Mouse (Mus musculus) G1E (cell line): ENCODE data around the gene Medag. TPM values are rescaled to one million over a fixed set of nuclear protein-coding genes. Genes with fewer than 3 reads are reported as not detected.

ENCODE experiments used
- ATAC-seq: 2 replicates; pipeline ENCODE4 v1.8.0; 2016; ENCODE audit warnings: mild to moderate bottlenecking; ENCODE audit not compliant: insufficient number of reproducible peaks, poor library complexity, low FRiP score, severe bottlenecking; ENCODE audit errors: extremely low read depth
- DNase-seq: peaks from one replicate; pipeline ENCODE4 v3.0.0; 2012; ENCODE audit warnings: low spot score
- H3K27me3 ChIP-seq: 2 replicates; pipeline ENCODE4 v1.6.1; 2012; ENCODE audit warnings: mild to moderate bottlenecking, low read length, inconsistent platforms; ENCODE audit not compliant: insufficient read depth
- H3K36me3 ChIP-seq: replicated peaks from 2 replicates; pipeline ENCODE3; 2012; ENCODE audit warnings: mild to moderate bottlenecking, inconsistent platforms
- H3K4me1 ChIP-seq: 2 replicates; pipeline ENCODE4 v1.6.1; 2012; ENCODE audit warnings: low read depth, low read length, inconsistent platforms, mixed read lengths; ENCODE audit not compliant: insufficient read depth
- H3K4me3 ChIP-seq: 2 replicates; pipeline ENCODE4 v1.5.1; 2012; ENCODE audit warnings: low read depth, mild to moderate bottlenecking, inconsistent platforms, low read length, moderate library complexity, mixed read lengths
- H3K9me3 ChIP-seq: replicated peaks from 2 replicates; pipeline ENCODE4 v1.6.1; 2012; ENCODE audit warnings: inconsistent platforms
- CTCF ChIP-seq: IDR thresholded peaks from 2 replicates; pipeline ENCODE4 v1.5.1; 2012; ENCODE audit warnings: low read depth, low read length, inconsistent platforms, mixed read lengths
- GATA1 ChIP-seq: IDR thresholded peaks from 2 replicates; pipeline ENCODE4 v1.6.1; 2012; ENCODE audit warnings: borderline replicate concordance, low read length, inconsistent platforms, mixed read lengths
- GATA2 ChIP-seq: IDR thresholded peaks from 2 replicates; pipeline ENCODE4 v1.6.1; 2012; ENCODE audit warnings: low read depth, low read length, inconsistent platforms, borderline replicate concordance
- POLR2AphosphoS5 ChIP-seq: IDR thresholded peaks from 2 replicates; pipeline ENCODE4 v1.6.1; 2012; ENCODE audit warnings: low read depth, low read length, inconsistent platforms; ENCODE audit not compliant: insufficient replicate concordance
- TAL1 ChIP-seq: conservative IDR thresholded peaks from 2 replicates; pipeline ENCODE4 v1.6.1; 2012; ENCODE audit warnings: low read depth, low read length, inconsistent platforms, mixed read lengths
- polyA plus RNA-seq: library from polyadenylated mRNA; stranded (reverse); fragments of >175 nt; gene quantifications from 2 replicates; pipeline ENCODE4 v1.2.3, GENCODE M21; 2012
- total RNA-seq, 2 experiments: library from RNA; stranded (forward) in 1 of 2; stranded (reverse) in 1 of 2; fragments of 200-1000 nt in 1 of 2; fragments of >200 nt in 1 of 2; fragmentation: Nextera tagmentation in 1 of 2; gene quantifications; 2 replicates each; pipeline ENCODE4 v1.2.3; 2014 to 2017

Gene Medag
- total and polyA plus RNA-seq, 3 experiments: 0.11 TPM; not detected in 2

DNA sequence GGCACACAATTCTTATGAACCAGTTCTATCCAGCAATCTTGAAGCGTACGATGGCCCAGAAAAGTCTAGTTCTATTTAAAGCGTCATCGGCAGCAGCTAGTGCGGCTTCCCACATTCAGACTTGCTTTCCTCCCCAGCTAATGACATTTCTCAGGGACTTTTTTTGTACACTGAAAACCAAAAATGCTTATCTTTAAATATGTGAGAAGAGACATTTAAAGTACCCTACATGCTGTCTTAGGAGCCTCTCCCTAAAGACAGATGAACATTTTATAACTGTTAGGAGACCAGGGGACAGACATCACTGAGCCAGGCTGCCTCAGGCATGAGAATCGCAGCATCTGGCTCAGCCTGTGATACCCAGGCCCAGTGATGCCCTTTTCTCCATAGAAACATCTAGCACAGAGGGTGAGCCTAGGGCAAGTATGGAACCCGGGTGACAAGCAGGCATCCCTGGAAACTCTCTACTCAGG, 39.7 kb downstream of the Medag start:
- DNase-seq (no peak), ATAC-seq (no peak)
- TF ChIP-seq GATA1 (no peak), CTCF (no peak), TAL1 (no peak), GATA2 (no peak), POLR2AphosphoS5 (no peak)
- Histone ChIP-seq H3K36me3 (no peaks in the 10 kb centered on the region), H3K4me1 (no peaks in the 10 kb centered on the region), H3K9me3 (peaks cover 26% of the 10 kb centered on the region), H3K4me3 (no peak overlapping the region), H3K27me3 (no peaks in the 10 kb centered on the region)

DNA sequence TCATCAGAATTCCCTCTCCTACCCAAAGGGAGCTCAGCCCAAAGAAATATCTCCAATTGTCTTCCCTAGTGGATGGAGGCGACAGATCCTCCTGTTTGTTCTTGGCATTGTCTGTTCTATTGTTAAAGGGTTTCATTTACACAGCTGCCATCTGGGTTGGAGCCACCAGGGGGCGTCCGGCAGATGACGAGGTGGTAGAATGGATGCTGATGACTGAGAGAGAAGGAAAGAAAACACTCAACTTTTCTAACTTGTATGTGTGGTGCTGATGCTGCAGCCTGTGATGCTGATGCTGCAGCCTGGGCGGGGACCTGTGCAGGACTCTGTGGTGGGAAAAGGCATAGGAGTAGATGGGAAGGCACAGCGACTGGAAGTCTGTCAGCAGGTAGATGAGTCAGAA, 42.7 kb downstream of the Medag start:
- no peaks in the 10 kb centered on the region for H3K27me3 ChIP-seq
- TF ChIP-seq POLR2AphosphoS5 (no peak), CTCF (peak; percentile 30)
- H3K36me3 ChIP-seq: no peaks in the 10 kb centered on the region
- H3K4me1 ChIP-seq: no peaks in the 10 kb centered on the region
- H3K9me3 ChIP-seq: peaks cover 31% of the 10 kb centered on the region
- DNase-seq (no peak), ATAC-seq (peak; percentile 62; the same call in 1 of the 2 replicates)
- no peak overlapping the region for H3K4me3 ChIP-seq

DNA sequence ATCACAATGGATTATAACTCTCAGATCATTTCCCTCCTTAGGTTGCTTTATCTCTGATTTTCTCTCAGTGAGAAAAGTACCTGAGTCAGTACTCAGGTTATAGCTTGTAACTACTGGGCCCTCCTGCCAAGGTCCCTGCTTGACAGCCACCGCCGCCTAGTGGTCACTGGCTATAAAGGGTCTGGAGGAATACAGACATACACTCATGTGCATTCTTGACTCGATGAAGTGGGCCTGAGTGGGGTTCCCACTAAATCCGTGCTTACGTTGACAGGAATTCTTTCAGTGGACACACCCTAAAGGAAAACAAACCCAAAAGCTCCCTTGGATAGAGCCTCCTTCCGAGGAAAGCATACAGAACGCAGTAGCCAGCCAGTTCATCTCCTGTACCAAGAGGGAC, 45.0 kb downstream of the Medag start:
- H3K36me3 ChIP-seq: no peaks in the 10 kb centered on the region
- TF ChIP-seq TAL1 (no peak), CTCF (no peak), GATA1 (no peak), GATA2 (no peak), POLR2AphosphoS5 (no peak)
- H3K4me3 ChIP-seq: no peak overlapping the region
- ATAC-seq (no peak), DNase-seq (no peak)
- peaks cover 38% of the 10 kb centered on the region for H3K9me3 ChIP-seq
- H3K27me3 ChIP-seq: no peaks in the 10 kb centered on the region
- H3K4me1 ChIP-seq: no peaks in the 10 kb centered on the region

DNA sequence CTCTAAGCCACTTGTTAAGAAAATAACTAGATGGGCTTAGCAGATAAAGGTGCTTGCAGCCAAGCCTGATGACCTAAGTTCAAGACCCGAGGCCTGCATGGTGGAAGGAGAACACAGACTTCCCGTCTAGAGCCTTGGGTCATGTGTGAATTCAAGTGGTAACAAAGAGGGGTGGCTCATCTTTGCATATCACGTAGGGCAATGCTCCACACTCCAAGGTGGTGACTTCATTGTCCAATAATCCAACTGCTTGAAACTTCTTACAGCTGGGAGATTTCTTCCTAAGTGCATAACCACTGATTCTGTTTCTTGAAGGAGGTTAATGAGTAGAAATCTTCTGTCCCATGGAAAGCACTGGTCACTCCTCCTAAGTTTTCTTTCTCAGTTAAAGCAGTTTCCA, 50.5 kb downstream of the Medag start:
- no peak overlapping the region for H3K4me3 ChIP-seq
- DNase-seq (no peak), ATAC-seq (no peak)
- TF ChIP-seq GATA1 (no peak), CTCF (no peak), TAL1 (no peak)
- peaks cover 54% of the 10 kb centered on the region for H3K9me3 ChIP-seq
- no peaks in the 10 kb centered on the region for H3K4me1 ChIP-seq
- no peaks in the 10 kb centered on the region for H3K27me3 ChIP-seq
- no peaks in the 10 kb centered on the region for H3K36me3 ChIP-seq

DNA sequence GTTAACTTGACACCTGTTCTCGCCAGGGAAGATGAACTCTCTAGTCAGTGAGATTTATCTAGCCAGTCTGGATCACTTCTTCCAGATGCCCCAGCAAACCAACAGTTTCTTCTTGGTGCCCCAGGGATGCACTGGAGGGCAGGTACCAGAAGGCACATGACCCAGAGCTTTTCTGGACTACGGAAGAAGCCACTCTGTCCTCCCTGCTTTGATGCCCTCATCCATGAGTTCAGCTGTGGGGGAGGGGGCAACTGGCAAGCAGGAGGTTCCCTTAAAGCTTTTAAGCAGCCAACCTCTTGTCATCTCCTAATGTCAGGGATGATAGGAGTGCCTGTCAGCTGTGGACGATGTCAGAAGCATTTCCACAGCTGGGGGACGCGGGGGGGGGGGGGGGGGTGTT, 53.8 kb downstream of the Medag start:
- Histone ChIP-seq H3K4me1 (no peaks in the 10 kb centered on the region), H3K4me3 (no peak overlapping the region), H3K36me3 (no peaks in the 10 kb centered on the region), H3K9me3 (peaks cover 56% of the 10 kb centered on the region), H3K27me3 (no peaks in the 10 kb centered on the region)
- TF ChIP-seq POLR2AphosphoS5: no peak
- TF ChIP-seq CTCF: no peak
- no peak for TF ChIP-seq GATA1
- DNase-seq (no peak), ATAC-seq (no peak)

DNA sequence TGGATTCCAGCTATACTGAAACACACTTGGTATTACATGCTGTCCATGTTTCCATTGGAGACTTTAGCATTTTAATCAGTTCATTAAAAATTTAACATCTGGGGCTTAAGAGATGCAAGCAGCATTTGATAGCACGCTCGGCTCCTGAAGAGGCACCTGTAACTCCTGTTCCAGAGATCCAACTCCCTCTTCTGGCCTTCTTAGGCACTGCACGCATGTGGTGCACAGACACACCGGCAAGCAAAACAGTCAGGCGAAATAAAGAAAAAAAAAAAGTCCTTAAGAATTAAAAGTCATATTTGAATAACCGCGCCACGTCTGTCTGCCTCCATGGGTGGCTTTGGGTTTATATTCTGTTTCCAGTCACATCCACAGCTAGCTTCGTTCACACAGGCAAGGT, 62.6 kb downstream of the Medag start:
- Histone ChIP-seq H3K4me3 (no peak overlapping the region), H3K9me3 (peaks cover 32% of the 10 kb centered on the region), H3K36me3 (no peaks in the 10 kb centered on the region), H3K27me3 (no peaks in the 10 kb centered on the region), H3K4me1 (no peaks in the 10 kb centered on the region)
- TF ChIP-seq TAL1: no peak
- no peak for TF ChIP-seq GATA2
- no peak for TF ChIP-seq GATA1
- no peak for TF ChIP-seq POLR2AphosphoS5
- no peak for TF ChIP-seq CTCF
- ATAC-seq (no peak), DNase-seq (no peak)

DNA sequence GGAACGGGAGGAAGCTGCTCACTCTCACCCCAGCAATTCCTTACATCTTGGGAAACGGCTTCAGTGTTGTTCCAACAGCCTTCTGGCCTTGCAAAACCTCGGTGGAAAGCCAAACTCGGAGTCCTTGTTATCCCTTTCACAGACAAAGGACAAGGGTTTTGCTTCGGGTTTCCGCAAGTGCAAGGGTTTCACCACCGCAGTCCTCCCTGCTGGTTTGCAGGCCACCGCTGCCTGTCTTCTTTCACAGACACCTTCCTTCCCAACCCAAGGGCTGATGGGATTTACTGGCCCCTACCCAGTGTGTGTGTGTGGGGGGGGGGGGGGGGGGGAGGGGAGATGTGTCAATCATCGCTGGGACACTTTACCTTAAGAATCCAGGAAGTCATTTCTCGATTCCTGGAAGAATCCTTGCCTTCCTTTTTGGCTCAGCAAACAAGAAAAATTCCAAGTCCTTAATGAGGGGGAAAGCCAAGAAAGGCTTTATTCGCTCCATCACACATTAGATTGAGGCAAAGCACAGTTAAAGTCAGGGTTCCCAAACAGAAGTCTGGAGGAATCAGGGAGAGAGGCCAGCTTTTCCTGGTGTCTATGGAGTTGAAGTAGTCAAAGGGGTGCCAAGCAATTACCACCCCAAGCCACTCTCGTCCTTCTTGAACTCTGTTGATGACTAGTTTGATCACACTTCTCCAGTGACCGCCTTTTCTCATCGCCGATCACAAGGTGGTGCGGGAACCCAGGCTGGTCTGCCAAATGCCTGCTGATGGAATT, 63.3 kb downstream of the Medag start:
- peaks cover 28% of the 10 kb centered on the region for H3K9me3 ChIP-seq
- no peaks in the 10 kb centered on the region for H3K4me1 ChIP-seq
- DNase-seq (no peak), ATAC-seq (no peak)
- H3K27me3 ChIP-seq: no peaks in the 10 kb centered on the region
- no peak overlapping the region for H3K4me3 ChIP-seq
- no peaks in the 10 kb centered on the region for H3K36me3 ChIP-seq
- TF ChIP-seq GATA1: no peak
- no peak for TF ChIP-seq POLR2AphosphoS5
- no peak for TF ChIP-seq TAL1
- no peak for TF ChIP-seq CTCF
- TF ChIP-seq GATA2: no peak

Other genes starting within 250 kb of the Medag start
- 108 and 115 TPM in 2 replicates for gene Uspl1, start 227.4 kb upstream of the Medag start, total RNA-seq (2014; fragmentation: Nextera tagmentation)
- gene Uspl1, start 227.4 kb upstream of the Medag start, total RNA-seq (2017): 69.2 and 69.7 TPM in 2 replicates
- 3.6 and 4.9 TPM in 2 replicates for gene Uspl1, start 227.4 kb upstream of the Medag start, polyA plus RNA-seq
- gene Hmgb1, start 227.3 kb upstream of the Medag start, total RNA-seq (2014; fragmentation: Nextera tagmentation): 569 and 576 TPM in 2 replicates
- 517 and 593 TPM in 2 replicates for gene Hmgb1, start 227.3 kb upstream of the Medag start, total RNA-seq (2017)
- gene Hmgb1, start 227.3 kb upstream of the Medag start, polyA plus RNA-seq: 529 and 605 TPM in 2 replicates
- gene Alox5ap, start 147.0 kb upstream of the Medag start, total RNA-seq (2014; fragmentation: Nextera tagmentation): 38.1 and 43.8 TPM in 2 replicates
- 143 and 157 TPM in 2 replicates for gene Alox5ap, start 147.0 kb upstream of the Medag start, total RNA-seq (2017)
- gene Alox5ap, start 147.0 kb upstream of the Medag start, polyA plus RNA-seq: 1.0 and 1.5 TPM in 2 replicates
- gene Tex26, start 27.9 kb downstream of the Medag start, total RNA-seq (2014; fragmentation: Nextera tagmentation): not detected in 2 replicates
- gene Tex26, start 27.9 kb downstream of the Medag start, total RNA-seq (2017): 0.44 TPM in 1 of 2 replicates, not detected in the other
- gene Tex26, start 27.9 kb downstream of the Medag start, polyA plus RNA-seq: not detected in 2 replicates
- not detected in 2 replicates for gene Wdr95, start 116.9 kb downstream of the Medag start, total RNA-seq (2014; fragmentation: Nextera tagmentation)
- not detected in 2 replicates for gene Wdr95, start 116.9 kb downstream of the Medag start, total RNA-seq (2017)
- not detected in 2 replicates for gene Wdr95, start 116.9 kb downstream of the Medag start, polyA plus RNA-seq
- gene Hsph1, start 224.6 kb downstream of the Medag start, total RNA-seq (2014; fragmentation: Nextera tagmentation): 75.9 and 79.0 TPM in 2 replicates
- 22.5 and 30.2 TPM in 2 replicates for gene Hsph1, start 224.6 kb downstream of the Medag start, total RNA-seq (2017)
- gene Hsph1, start 224.6 kb downstream of the Medag start, polyA plus RNA-seq: 113 and 145 TPM in 2 replicates